Mouse (Mus musculus): Measurements from ENCODE around the gene Mipol1.

Mipol1 gene

GRCm38 (mm10) chr12:57424902-57425301 is 194.7 kb downstream of the Mipol1 start:
- no peak for DNase-seq (ENCODE audit: low read depth, low spot score)

- no peak for DNase-seq (ENCODE audit: low read depth, low spot score)
Observed at GRCm38 (mm10) chr12:57428243-57428642, 198.0 kb downstream of the Mipol1 start.

GRCm38 (mm10) chr12:57428767-57429166 is 198.5 kb downstream of the Mipol1 start:
- DNase-seq (ENCODE audit: low read depth, low spot score) = no peak

GRCm38 (mm10) chr12:57436939-57437659 is 206.9 kb downstream of the Mipol1 start:
- peak; percentile 7 for DNase-seq (ENCODE audit: low read depth, low spot score)

- no peak for DNase-seq (ENCODE audit: low read depth, low spot score)
Observed at GRCm38 (mm10) chr12:57444281-57444903, 214.2 kb downstream of the Mipol1 start.

GRCm38 (mm10) chr12:57447331-57447730 is 217.1 kb downstream of the Mipol1 start:
- DNase-seq (ENCODE audit: low read depth, low spot score) = no peak

- DNase-seq (ENCODE audit: low read depth, low spot score) = no peak
Observed at GRCm38 (mm10) chr12:57449299-57449698, 219.1 kb downstream of the Mipol1 start.

GRCm38 (mm10) chr12:57450017-57450583 is 219.9 kb downstream of the Mipol1 start:
- no peak for DNase-seq (ENCODE audit: low read depth, low spot score)

GRCm38 (mm10) chr12:57456911-57457310 is 226.7 kb downstream of the Mipol1 start:
- DNase-seq (ENCODE audit: low read depth, low spot score) = no peak

- DNase-seq (ENCODE audit: low read depth, low spot score) = no peak
Observed at GRCm38 (mm10) chr12:57457339-57457738, 227.1 kb downstream of the Mipol1 start.

GRCm38 (mm10) chr12:57464520-57465334 is 234.5 kb downstream of the Mipol1 start:
- DNase-seq (ENCODE audit: low read depth, low spot score) = no peak

GRCm38 (mm10) chr12:57471786-57472185 is 241.6 kb downstream of the Mipol1 start:
- no peak for DNase-seq (ENCODE audit: low read depth, low spot score)

GRCm38 (mm10) chr12:57476876-57477275 is 246.6 kb downstream of the Mipol1 start:
- DNase-seq (ENCODE audit: low read depth, low spot score) = no peak

- no peak for DNase-seq (ENCODE audit: low read depth, low spot score)
Observed at GRCm38 (mm10) chr12:57481823-57482222, 251.6 kb downstream of the Mipol1 start.

- DNase-seq (ENCODE audit: low read depth, low spot score) = no peak
Observed at GRCm38 (mm10) chr12:57496347-57497119, 266.3 kb downstream of the Mipol1 start.

GRCm38 (mm10) chr12:57500246-57500645 is 270.0 kb downstream of the Mipol1 start:
- DNase-seq (ENCODE audit: low read depth, low spot score) = no peak

GRCm38 (mm10) chr12:57505329-57505728 is 275.1 kb downstream of the Mipol1 start:
- no peak for DNase-seq (ENCODE audit: low read depth, low spot score)

- DNase-seq (ENCODE audit: low read depth, low spot score) = no peak
Observed at GRCm38 (mm10) chr12:57508938-57509337, 278.7 kb downstream of the Mipol1 start.

GRCm38 (mm10) chr12:57509726-57510125 is 279.5 kb downstream of the Mipol1 start:
- no peak for DNase-seq (ENCODE audit: low read depth, low spot score)

- no peak for DNase-seq (ENCODE audit: low read depth, low spot score)
Observed at GRCm38 (mm10) chr12:57511127-57511526, 280.9 kb downstream of the Mipol1 start.

- DNase-seq (ENCODE audit: low read depth, low spot score) = no peak
Observed at GRCm38 (mm10) chr12:57511560-57511959, 281.3 kb downstream of the Mipol1 start.

Measured in brain, adult 2 months (tissue).